Mouse (Mus musculus): ENCODE measurements at regions not wholly inside any gene's neighbourhood (a gene's known extent, or its start where the extent isn't known, plus 50 kb on each side); places are given as distances from the start of the nearest gene placed in this dataset.

GRCm38 (mm10) chr7:138551629-138552028 lies 154.1 kb upstream of the Tcerg1l start:
- 67% methylated on average over 10 of the region's 10 CpGs for WGBS
- H3K9ac ChIP-seq (replicated peaks; ENCODE audit: low read length) = no peak overlapping the region
- no peak overlapping the region for H3K4me2 ChIP-seq (ENCODE audit: low read length)
- H3K27ac ChIP-seq (replicated peaks; ENCODE audit: low read depth, low read length) = no peak overlapping the region
- H3K4me3 ChIP-seq (replicated peaks; ENCODE audit: low read depth, low read length) = no peak overlapping the region
- ATAC-seq (ENCODE audit: low FRiP score, low TSS enrichment) (no peak), DNase-seq (no peak)
- no peaks in the 10 kb centered on the region for H3K27me3 ChIP-seq (ENCODE audit: control insufficient read depth, insufficient read depth, low read length)
- no peaks in the 10 kb centered on the region for H3K9me3 ChIP-seq (ENCODE audit: control insufficient read depth, low read length)
- H3K4me1 ChIP-seq (ENCODE audit: control insufficient read depth, insufficient read depth, low read length) = peaks cover 17% of the 10 kb centered on the region; the same call in 1 of the 2 replicates
- no peaks in the 10 kb centered on the region for H3K36me3 ChIP-seq (ENCODE audit: control insufficient read depth, insufficient read depth, low read length)

DNA sequence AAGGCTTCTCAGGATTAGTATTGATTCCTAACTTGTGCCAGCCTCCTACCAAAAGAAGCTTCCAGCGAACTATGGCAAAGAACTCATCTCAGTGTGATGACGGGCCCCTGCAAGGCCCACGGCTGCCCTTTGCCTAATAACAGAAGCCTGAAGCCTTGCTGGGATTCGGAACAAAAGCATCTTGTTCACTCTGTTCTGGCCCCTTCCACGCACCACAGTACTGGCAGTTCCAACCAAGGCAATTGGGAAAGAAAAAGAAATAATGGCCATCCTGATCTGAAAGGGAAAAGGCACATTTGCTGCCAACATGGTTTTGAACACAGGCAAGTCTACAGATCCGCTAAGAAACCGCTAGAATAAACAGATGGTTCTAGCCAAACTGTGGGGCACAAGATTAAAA lies 150.4 kb upstream of the Tcerg1l start:
- Histone ChIP-seq H3K27me3 (ENCODE audit: control insufficient read depth, insufficient read depth, low read length) (no peaks in the 10 kb centered on the region), H3K4me1 (ENCODE audit: control insufficient read depth, insufficient read depth, low read length) (peaks cover 17% of the 10 kb centered on the region; the same call in 1 of the 2 replicates), H3K9me3 (ENCODE audit: control insufficient read depth, low read length) (no peaks in the 10 kb centered on the region), H3K4me3 (replicated peaks; ENCODE audit: low read depth, low read length) (no peak overlapping the region), H3K4me2 (ENCODE audit: low read length) (no peak overlapping the region), H3K9ac (replicated peaks; ENCODE audit: low read length) (no peak overlapping the region), H3K27ac (replicated peaks; ENCODE audit: low read depth, low read length) (no peak overlapping the region), H3K36me3 (ENCODE audit: control insufficient read depth, insufficient read depth, low read length) (no peaks in the 10 kb centered on the region)
- 66% methylated on average over 7 of the region's 7 CpGs for WGBS
- DNase-seq (no peak), ATAC-seq (ENCODE audit: low FRiP score, low TSS enrichment) (no peak)

DNA sequence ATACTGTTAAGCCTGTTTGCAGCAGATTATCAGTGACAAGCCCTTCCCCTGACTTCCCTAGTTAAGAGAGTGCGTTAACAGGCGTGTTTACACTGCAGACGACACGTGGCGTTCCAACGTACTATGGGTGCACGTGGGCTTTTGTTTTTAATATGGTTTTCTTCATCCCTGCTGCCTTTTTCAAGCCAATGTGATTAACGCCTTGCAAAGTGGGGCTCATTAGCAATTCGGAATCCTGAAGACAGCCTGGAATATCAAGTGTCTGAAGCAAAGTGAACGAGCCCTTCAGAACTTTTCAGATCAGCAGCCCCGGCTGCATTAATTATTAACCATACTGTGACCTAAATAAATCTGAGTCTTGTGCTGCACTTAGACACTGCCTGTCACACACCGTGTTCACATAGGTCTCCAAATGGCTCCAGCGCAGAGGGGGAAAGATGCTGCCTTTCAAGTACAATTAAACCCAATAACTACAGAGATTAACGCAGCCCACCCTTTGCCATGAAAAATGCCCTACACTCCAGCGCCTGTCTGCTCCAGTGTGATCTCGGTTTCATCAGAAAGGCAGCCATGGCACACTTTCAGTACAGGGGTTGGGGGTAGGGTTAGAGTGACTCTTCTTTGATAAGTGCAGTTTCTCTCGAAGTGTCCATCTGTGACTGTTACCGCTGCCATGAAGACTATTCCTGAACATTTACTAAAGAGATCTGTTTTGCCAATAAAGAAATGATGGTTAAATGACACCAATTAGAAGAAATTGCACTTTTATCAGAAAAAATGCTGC lies 140.7 kb upstream of the Tcerg1l start:
- Histone ChIP-seq H3K4me1 (ENCODE audit: control insufficient read depth, insufficient read depth, low read length) (0 out of 2 replicates have a peak, but pooled peaks cover 5% of the 10 kb centered on the region), H3K9me3 (ENCODE audit: control insufficient read depth, low read length) (no peaks in the 10 kb centered on the region), H3K9ac (replicated peaks; ENCODE audit: low read length) (no peak overlapping the region), H3K27me3 (ENCODE audit: control insufficient read depth, insufficient read depth, low read length) (no peaks in the 10 kb centered on the region), H3K4me2 (ENCODE audit: low read length) (no peak overlapping the region), H3K4me3 (replicated peaks; ENCODE audit: low read depth, low read length) (no peak overlapping the region), H3K27ac (replicated peaks; ENCODE audit: low read depth, low read length) (no peak overlapping the region), H3K36me3 (ENCODE audit: control insufficient read depth, insufficient read depth, low read length) (no peaks in the 10 kb centered on the region)
- DNase-seq (peak; percentile 67), ATAC-seq (ENCODE audit: low FRiP score, low TSS enrichment) (no peak; the same call in 1 of the 2 replicates)
- WGBS = 46% methylated on average over 18 of the region's 18 CpGs

GRCm38 (mm10) chr7:138526143-138526542 lies 128.6 kb upstream of the Tcerg1l start:
- Histone ChIP-seq H3K4me1 (ENCODE audit: control insufficient read depth, insufficient read depth, low read length) (no peaks in the 10 kb centered on the region), H3K9ac (replicated peaks; ENCODE audit: low read length) (no peak overlapping the region), H3K27me3 (ENCODE audit: control insufficient read depth, insufficient read depth, low read length) (no peaks in the 10 kb centered on the region), H3K4me3 (replicated peaks; ENCODE audit: low read depth, low read length) (no peak overlapping the region), H3K27ac (replicated peaks; ENCODE audit: low read depth, low read length) (no peak overlapping the region), H3K36me3 (ENCODE audit: control insufficient read depth, insufficient read depth, low read length) (no peaks in the 10 kb centered on the region), H3K4me2 (ENCODE audit: low read length) (no peak overlapping the region), H3K9me3 (ENCODE audit: control insufficient read depth, low read length) (no peaks in the 10 kb centered on the region)
- 97% methylated on average over 2 of the region's 2 CpGs for WGBS
- no peak for ATAC-seq (ENCODE audit: low FRiP score, low TSS enrichment)
- no peak for DNase-seq

DNA sequence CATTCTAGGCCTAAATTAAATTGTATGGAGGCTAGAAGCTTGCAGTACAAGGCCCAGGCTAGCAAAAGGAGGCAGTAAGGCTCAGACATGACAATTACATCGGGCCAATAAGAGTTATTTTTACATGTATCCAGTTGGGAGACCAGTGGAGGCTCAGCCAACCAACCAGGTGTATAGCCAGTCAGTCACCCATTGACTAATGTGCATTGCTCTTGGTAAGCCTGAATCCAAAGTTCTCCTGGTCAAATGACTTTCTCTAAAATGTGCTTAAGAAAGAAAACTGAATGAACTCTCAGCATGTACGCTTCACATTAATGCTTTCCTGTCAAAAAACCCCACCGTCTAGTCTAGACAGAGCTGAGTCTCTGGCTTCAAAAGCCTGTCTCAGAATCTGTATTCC lies 127.4 kb upstream of the Tcerg1l start:
- no peak overlapping the region for H3K4me3 ChIP-seq (replicated peaks; ENCODE audit: low read depth, low read length)
- no peak overlapping the region for H3K27ac ChIP-seq (replicated peaks; ENCODE audit: low read depth, low read length)
- no peaks in the 10 kb centered on the region for H3K9me3 ChIP-seq (ENCODE audit: control insufficient read depth, low read length)
- H3K4me1 ChIP-seq (ENCODE audit: control insufficient read depth, insufficient read depth, low read length) = no peaks in the 10 kb centered on the region
- H3K4me2 ChIP-seq (ENCODE audit: low read length) = no peak overlapping the region
- no peaks in the 10 kb centered on the region for H3K27me3 ChIP-seq (ENCODE audit: control insufficient read depth, insufficient read depth, low read length)
- 83% methylated on average over 3 of the region's 3 CpGs for WGBS
- no peaks in the 10 kb centered on the region for H3K36me3 ChIP-seq (ENCODE audit: control insufficient read depth, insufficient read depth, low read length)
- no peak for ATAC-seq (ENCODE audit: low FRiP score, low TSS enrichment)
- no peak for DNase-seq
- no peak overlapping the region for H3K9ac ChIP-seq (replicated peaks; ENCODE audit: low read length)

- DNase-seq = no peak
- H3K36me3 ChIP-seq (ENCODE audit: control insufficient read depth, insufficient read depth, low read length) = no peaks in the 10 kb centered on the region
- no peak overlapping the region for H3K27ac ChIP-seq (replicated peaks; ENCODE audit: low read depth, low read length)
- WGBS = 93% methylated on average over 2 of the region's 2 CpGs
- no peak overlapping the region for H3K4me2 ChIP-seq (ENCODE audit: low read length)
- no peak for ATAC-seq (ENCODE audit: low FRiP score, low TSS enrichment)
- no peaks in the 10 kb centered on the region for H3K4me1 ChIP-seq (ENCODE audit: control insufficient read depth, insufficient read depth, low read length)
- no peaks in the 10 kb centered on the region for H3K27me3 ChIP-seq (ENCODE audit: control insufficient read depth, insufficient read depth, low read length)
- no peak overlapping the region for H3K4me3 ChIP-seq (replicated peaks; ENCODE audit: low read depth, low read length)
- no peak overlapping the region for H3K9ac ChIP-seq (replicated peaks; ENCODE audit: low read length)
- H3K9me3 ChIP-seq (ENCODE audit: control insufficient read depth, low read length) = no peaks in the 10 kb centered on the region
Observed at GRCm38 (mm10) chr7:138514171-138514570, 116.6 kb upstream of the Tcerg1l start.

DNA sequence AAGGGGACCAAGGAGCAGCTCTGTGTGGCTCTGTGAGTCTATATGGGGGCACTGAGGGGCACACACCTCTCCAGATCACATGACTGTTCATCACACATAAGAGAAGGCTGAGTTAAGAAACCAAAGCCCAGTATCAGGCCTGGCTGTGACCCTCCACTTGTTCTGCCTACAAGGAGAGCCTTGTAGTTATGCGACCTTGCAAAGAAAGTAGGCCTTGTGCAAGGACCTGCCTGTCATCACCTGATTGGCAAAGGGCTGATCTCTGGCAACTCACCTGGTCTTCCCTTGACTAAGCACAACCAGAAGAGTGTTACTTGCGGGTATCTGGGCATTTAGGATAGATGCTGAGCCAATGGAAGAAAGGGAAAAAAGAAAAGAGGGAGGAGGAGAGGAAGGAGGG lies 107.7 kb upstream of the Tcerg1l start:
- Histone ChIP-seq H3K4me2 (ENCODE audit: low read length) (no peak overlapping the region), H3K9me3 (ENCODE audit: control insufficient read depth, low read length) (no peaks in the 10 kb centered on the region), H3K27me3 (ENCODE audit: control insufficient read depth, insufficient read depth, low read length) (no peaks in the 10 kb centered on the region), H3K27ac (replicated peaks; ENCODE audit: low read depth, low read length) (no peak overlapping the region), H3K4me3 (replicated peaks; ENCODE audit: low read depth, low read length) (no peak overlapping the region), H3K4me1 (ENCODE audit: control insufficient read depth, insufficient read depth, low read length) (no peaks in the 10 kb centered on the region), H3K9ac (replicated peaks; ENCODE audit: low read length) (no peak overlapping the region), H3K36me3 (ENCODE audit: control insufficient read depth, insufficient read depth, low read length) (no peaks in the 10 kb centered on the region)
- ATAC-seq (ENCODE audit: low FRiP score, low TSS enrichment) (no peak), DNase-seq (no peak)
- WGBS = 85% methylated on average over 2 of the region's 2 CpGs

DNA sequence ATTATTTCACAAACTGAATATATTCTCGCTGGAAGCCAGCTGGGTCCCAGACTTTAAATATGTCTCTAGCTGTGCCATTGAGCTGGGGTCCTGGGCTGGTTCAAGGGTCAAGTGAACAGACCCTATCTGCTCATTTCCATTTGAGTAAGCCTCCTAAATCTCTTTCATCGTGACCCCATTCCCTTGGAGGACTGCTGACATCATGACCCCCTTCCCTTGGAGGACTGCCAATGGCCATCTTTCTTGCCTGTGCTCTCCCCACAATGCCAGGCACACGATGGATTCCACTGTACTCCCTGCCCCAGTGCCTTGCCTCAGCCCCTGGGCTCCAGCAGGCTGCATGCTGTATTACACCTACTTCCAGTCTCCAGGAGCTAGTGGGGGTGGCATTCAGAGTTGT lies 106.5 kb upstream of the Tcerg1l start:
- no peak overlapping the region for H3K4me3 ChIP-seq (replicated peaks; ENCODE audit: low read depth, low read length)
- DNase-seq (no peak), ATAC-seq (ENCODE audit: low FRiP score, low TSS enrichment) (no peak)
- no peak overlapping the region for H3K9ac ChIP-seq (replicated peaks; ENCODE audit: low read length)
- H3K4me2 ChIP-seq (ENCODE audit: low read length) = no peak overlapping the region
- H3K27me3 ChIP-seq (ENCODE audit: control insufficient read depth, insufficient read depth, low read length) = no peaks in the 10 kb centered on the region
- 32% methylated on average over 3 of the region's 3 CpGs for WGBS
- no peaks in the 10 kb centered on the region for H3K9me3 ChIP-seq (ENCODE audit: control insufficient read depth, low read length)
- H3K4me1 ChIP-seq (ENCODE audit: control insufficient read depth, insufficient read depth, low read length) = no peaks in the 10 kb centered on the region
- H3K27ac ChIP-seq (replicated peaks; ENCODE audit: low read depth, low read length) = no peak overlapping the region
- H3K36me3 ChIP-seq (ENCODE audit: control insufficient read depth, insufficient read depth, low read length) = no peaks in the 10 kb centered on the region

GRCm38 (mm10) chr7:138503016-138503415 lies 105.5 kb upstream of the Tcerg1l start:
- no peak overlapping the region for H3K9ac ChIP-seq (replicated peaks; ENCODE audit: low read length)
- DNase-seq (no peak), ATAC-seq (ENCODE audit: low FRiP score, low TSS enrichment) (no peak)
- H3K27ac ChIP-seq (replicated peaks; ENCODE audit: low read depth, low read length) = no peak overlapping the region
- H3K4me3 ChIP-seq (replicated peaks; ENCODE audit: low read depth, low read length) = no peak overlapping the region
- no peaks in the 10 kb centered on the region for H3K36me3 ChIP-seq (ENCODE audit: control insufficient read depth, insufficient read depth, low read length)
- H3K4me2 ChIP-seq (ENCODE audit: low read length) = no peak overlapping the region
- WGBS = 88% methylated on average over 3 of the region's 3 CpGs
- no peaks in the 10 kb centered on the region for H3K4me1 ChIP-seq (ENCODE audit: control insufficient read depth, insufficient read depth, low read length)
- no peaks in the 10 kb centered on the region for H3K27me3 ChIP-seq (ENCODE audit: control insufficient read depth, insufficient read depth, low read length)
- H3K9me3 ChIP-seq (ENCODE audit: control insufficient read depth, low read length) = no peaks in the 10 kb centered on the region
